Mouse (Mus musculus): Measurements from ENCODE around the gene Clec4g. TPM values are rescaled to one million over a fixed set of nuclear protein-coding genes. Genes with fewer than 3 reads are reported as not detected.

Gene Clec4g
- polyA plus RNA-seq, 2 experiments = 2.8 to 3.6 TPM

- no peak for ATAC-seq (ENCODE audit: insufficient read depth)
- H3K27me3 ChIP-seq (ENCODE audit: control insufficient read depth, insufficient read depth, low read length) = no peaks in the 10 kb centered on the region
- H3K9ac ChIP-seq (replicated peaks) = no peak within 1 kb of the TSS
- no peaks in the 10 kb centered on the region for H3K9me3 ChIP-seq (ENCODE audit: control insufficient read depth, low read length)
- no peaks in the 10 kb centered on the region for H3K36me3 ChIP-seq (replicated peaks; ENCODE audit: control insufficient read depth, insufficient read depth, low read depth)
- H3K4me3 ChIP-seq (ENCODE audit: insufficient read depth in 1 of 2, low read depth in 2 of 2, low read length in 2 of 2) = no peak within 1 kb of the TSS
- no peak within 1 kb of the TSS for H3K4me2 ChIP-seq (ENCODE audit: low read depth)
- H3K27ac ChIP-seq = no peak within 1 kb of the TSS
- H3K4me1 ChIP-seq (replicated peaks; ENCODE audit: control insufficient read depth in 2 of 2, insufficient read depth in 2 of 2, low read length in 1 of 2) = no peaks in the 10 kb centered on the region
- no peak for DNase-seq (ENCODE audit: low read depth in 3 of 3, low spot score in 3 of 3)
- WGBS (ENCODE audit: insufficient replicate concordance) = 60% methylated on average over 6 of the region's 6 CpGs
- TF ChIP-seq CTCF (IDR thresholded peaks at IDR 0.05; ENCODE audit: low read depth) (no peak), EP300 (IDR thresholded peaks at IDR 0.05; ENCODE audit: low read depth) (no peak)
These were observed 54.9 kb downstream of the Clec4g start, which contains the start of gene Mcemp1 for GRCm38 (mm10) chr8:3665507-3665906. Mcemp1 (plus strand) TSS chr8:3665754.

GRCm38 (mm10) chr8:3664405-3664804 is 56.0 kb downstream of the Clec4g start:
- H3K27me3 ChIP-seq (ENCODE audit: control insufficient read depth, insufficient read depth, low read length) = no peaks in the 10 kb centered on the region
- DNase-seq (ENCODE audit: low read depth in 3 of 3, low spot score in 3 of 3) (no peak), ATAC-seq (ENCODE audit: insufficient read depth) (peak; percentile 35; the same call in 1 of the 2 replicates)
- no peak overlapping the region for H3K4me2 ChIP-seq (ENCODE audit: low read depth)
- no peaks in the 10 kb centered on the region for H3K9me3 ChIP-seq (ENCODE audit: control insufficient read depth, low read length)
- no peaks in the 10 kb centered on the region for H3K36me3 ChIP-seq (replicated peaks; ENCODE audit: control insufficient read depth, insufficient read depth, low read depth)
- 22% methylated on average over 5 of the region's 5 CpGs for WGBS (ENCODE audit: insufficient replicate concordance)
- H3K9ac ChIP-seq (replicated peaks) = no peak overlapping the region
- no peak overlapping the region for H3K27ac ChIP-seq
- no peaks in the 10 kb centered on the region for H3K4me1 ChIP-seq (replicated peaks; ENCODE audit: control insufficient read depth in 2 of 2, insufficient read depth in 2 of 2, low read length in 1 of 2)
- TF ChIP-seq CTCF (IDR thresholded peaks at IDR 0.05; ENCODE audit: low read depth) = no peak
- H3K4me3 ChIP-seq (ENCODE audit: insufficient read depth in 1 of 2, low read depth in 2 of 2, low read length in 2 of 2) = no peak overlapping the region

GRCm38 (mm10) chr8:3660889-3661288 is 59.6 kb downstream of the Clec4g start:
- 29% methylated on average over 8 of the region's 8 CpGs for WGBS (ENCODE audit: insufficient replicate concordance)
- no peak overlapping the region for H3K4me3 ChIP-seq (ENCODE audit: insufficient read depth in 1 of 2, low read depth in 2 of 2, low read length in 2 of 2)
- TF ChIP-seq EP300 (IDR thresholded peaks at IDR 0.05; ENCODE audit: low read depth) = no peak
- TF ChIP-seq CTCF (IDR thresholded peaks at IDR 0.05; ENCODE audit: low read depth) = no peak
- H3K36me3 ChIP-seq (replicated peaks; ENCODE audit: control insufficient read depth, insufficient read depth, low read depth) = no peaks in the 10 kb centered on the region
- no peak overlapping the region for H3K4me2 ChIP-seq (ENCODE audit: low read depth)
- no peak overlapping the region for H3K27ac ChIP-seq
- no peak for ATAC-seq (ENCODE audit: insufficient read depth)
- H3K4me1 ChIP-seq (replicated peaks; ENCODE audit: control insufficient read depth in 2 of 2, insufficient read depth in 2 of 2, low read length in 1 of 2) = no peaks in the 10 kb centered on the region
- no peak overlapping the region for H3K9ac ChIP-seq (replicated peaks)
- DNase-seq (ENCODE audit: low read depth in 3 of 3, low spot score in 3 of 3) = no peak
- no peaks in the 10 kb centered on the region for H3K27me3 ChIP-seq (ENCODE audit: control insufficient read depth, insufficient read depth, low read length)
- no peaks in the 10 kb centered on the region for H3K9me3 ChIP-seq (ENCODE audit: control insufficient read depth, low read length)

Other genes starting within 250 kb of the Clec4g start
- 0.05 TPM in 1 of 2 replicates, not detected in the other for gene Tex45, start 249.8 kb downstream of the Clec4g start, polyA plus RNA-seq (2012; rRNA removed)
- 0.10 TPM in 1 of 2 replicates, not detected in the other for gene Tex45, start 249.8 kb downstream of the Clec4g start, polyA plus RNA-seq (2014; fragmentation: Nextera tagmentation; extraction: Ambion mirVana)
- 4.8 and 6.8 TPM in 2 replicates for gene Zfp358, start 227.5 kb downstream of the Clec4g start, polyA plus RNA-seq (2012; rRNA removed)
- 1.7 and 2.0 TPM in 2 replicates for gene Zfp358, start 227.5 kb downstream of the Clec4g start, polyA plus RNA-seq (2014; fragmentation: Nextera tagmentation; extraction: Ambion mirVana)
- 26.1 and 31.6 TPM in 2 replicates for gene Mcoln1, start 220.2 kb downstream of the Clec4g start, polyA plus RNA-seq (2012; rRNA removed)
- gene Mcoln1, start 220.2 kb downstream of the Clec4g start, polyA plus RNA-seq (2014; fragmentation: Nextera tagmentation; extraction: Ambion mirVana) = 12.6 and 13.8 TPM in 2 replicates
- 12.1 and 14.2 TPM in 2 replicates for gene Pnpla6, start 205.3 kb downstream of the Clec4g start, polyA plus RNA-seq (2012; rRNA removed)
- 6.5 and 9.6 TPM in 2 replicates for gene Pnpla6, start 205.3 kb downstream of the Clec4g start, polyA plus RNA-seq (2014; fragmentation: Nextera tagmentation; extraction: Ambion mirVana)
- gene C330021F23Rik, start 152.7 kb downstream of the Clec4g start, polyA plus RNA-seq (2012; rRNA removed) = 2.7 and 3.0 TPM in 2 replicates
- gene C330021F23Rik, start 152.7 kb downstream of the Clec4g start, polyA plus RNA-seq (2014; fragmentation: Nextera tagmentation; extraction: Ambion mirVana) = 2.5 and 4.0 TPM in 2 replicates
- 1.8 and 2.2 TPM in 2 replicates for gene Camsap3, start 133.4 kb downstream of the Clec4g start, polyA plus RNA-seq (2012; rRNA removed)
- 1.6 and 1.7 TPM in 2 replicates for gene Camsap3, start 133.4 kb downstream of the Clec4g start, polyA plus RNA-seq (2014; fragmentation: Nextera tagmentation; extraction: Ambion mirVana)
- 24.1 and 27.1 TPM in 2 replicates for gene Xab2, start 99.3 kb downstream of the Clec4g start, polyA plus RNA-seq (2012; rRNA removed)
- 22.2 and 25.9 TPM in 2 replicates for gene Xab2, start 99.3 kb downstream of the Clec4g start, polyA plus RNA-seq (2014; fragmentation: Nextera tagmentation; extraction: Ambion mirVana)
- gene Pet100, start 99.1 kb downstream of the Clec4g start, polyA plus RNA-seq (2012; rRNA removed) = 7.9 and 32.5 TPM in 2 replicates
- gene Pet100, start 99.1 kb downstream of the Clec4g start, polyA plus RNA-seq (2014; fragmentation: Nextera tagmentation; extraction: Ambion mirVana) = 113 and 117 TPM in 2 replicates
- gene Pcp2, start 95.1 kb downstream of the Clec4g start, polyA plus RNA-seq (2012; rRNA removed) = not detected in 2 replicates
- 0.19 TPM in 1 of 2 replicates, not detected in the other for gene Pcp2, start 95.1 kb downstream of the Clec4g start, polyA plus RNA-seq (2014; fragmentation: Nextera tagmentation; extraction: Ambion mirVana)
- gene Stxbp2, start 89.7 kb downstream of the Clec4g start, polyA plus RNA-seq (2012; rRNA removed) = 55.5 and 61.7 TPM in 2 replicates
- 37.7 and 44.6 TPM in 2 replicates for gene Stxbp2, start 89.7 kb downstream of the Clec4g start, polyA plus RNA-seq (2014; fragmentation: Nextera tagmentation; extraction: Ambion mirVana)
- gene Retn, start 64.9 kb downstream of the Clec4g start, polyA plus RNA-seq (2012; rRNA removed) = not detected in 2 replicates
- gene Retn, start 64.9 kb downstream of the Clec4g start, polyA plus RNA-seq (2014; fragmentation: Nextera tagmentation; extraction: Ambion mirVana) = not detected in 2 replicates
- gene Mcemp1, start 54.9 kb downstream of the Clec4g start, polyA plus RNA-seq (2012; rRNA removed) = 1.4 and 1.9 TPM in 2 replicates
- gene Mcemp1, start 54.9 kb downstream of the Clec4g start, polyA plus RNA-seq (2014; fragmentation: Nextera tagmentation; extraction: Ambion mirVana) = 3.1 and 3.7 TPM in 2 replicates
- 0.90 and 1.4 TPM in 2 replicates for gene Fcor, start 48.3 kb downstream of the Clec4g start, polyA plus RNA-seq (2012; rRNA removed)
- 3.1 and 3.5 TPM in 2 replicates for gene Fcor, start 48.3 kb downstream of the Clec4g start, polyA plus RNA-seq (2014; fragmentation: Nextera tagmentation; extraction: Ambion mirVana)
- gene Trappc5, start 44.4 kb downstream of the Clec4g start, polyA plus RNA-seq (2012; rRNA removed) = 11.0 and 13.1 TPM in 2 replicates
- 11.5 and 12.1 TPM in 2 replicates for gene Trappc5, start 44.4 kb downstream of the Clec4g start, polyA plus RNA-seq (2014; fragmentation: Nextera tagmentation; extraction: Ambion mirVana)
- 0.01 TPM in 1 of 2 replicates, not detected in the other for gene Fcer2a, start 26.5 kb downstream of the Clec4g start, polyA plus RNA-seq (2012; rRNA removed)
- 0.05 TPM in 1 of 2 replicates, not detected in the other for gene Fcer2a, start 26.5 kb downstream of the Clec4g start, polyA plus RNA-seq (2014; fragmentation: Nextera tagmentation; extraction: Ambion mirVana)
- gene Cd209a, start 28.3 kb upstream of the Clec4g start, polyA plus RNA-seq (2012; rRNA removed) = 0.04 and 0.11 TPM in 2 replicates
- 0.21 TPM in 1 of 2 replicates, not detected in the other for gene Cd209a, start 28.3 kb upstream of the Clec4g start, polyA plus RNA-seq (2014; fragmentation: Nextera tagmentation; extraction: Ambion mirVana)
- not detected in 2 replicates for gene Cd209e, start 133.7 kb upstream of the Clec4g start, polyA plus RNA-seq (2012; rRNA removed)
- gene Cd209e, start 133.7 kb upstream of the Clec4g start, polyA plus RNA-seq (2014; fragmentation: Nextera tagmentation; extraction: Ambion mirVana) = not detected in 2 replicates
- gene Cd209d, start 157.9 kb upstream of the Clec4g start, polyA plus RNA-seq (2012; rRNA removed) = not detected in 2 replicates
- gene Cd209d, start 157.9 kb upstream of the Clec4g start, polyA plus RNA-seq (2014; fragmentation: Nextera tagmentation; extraction: Ambion mirVana) = not detected in 2 replicates
- gene Cd209b, start 206.2 kb upstream of the Clec4g start, polyA plus RNA-seq (2012; rRNA removed) = not detected in 2 replicates
- gene Cd209b, start 206.2 kb upstream of the Clec4g start, polyA plus RNA-seq (2014; fragmentation: Nextera tagmentation; extraction: Ambion mirVana) = not detected in 2 replicates
- 0.04 TPM in 1 of 2 replicates, not detected in the other for gene Cd209c, start 234.1 kb upstream of the Clec4g start, polyA plus RNA-seq (2012; rRNA removed)
- gene Cd209c, start 234.1 kb upstream of the Clec4g start, polyA plus RNA-seq (2014; fragmentation: Nextera tagmentation; extraction: Ambion mirVana) = 0.09 and 0.14 TPM in 2 replicates